Mouse (Mus musculus) effector memory CD4-positive, alpha-beta T cell, adult 5 months (primary cell): Measurements from ENCODE around the gene Six4. TPM values are rescaled to one million over a fixed set of nuclear protein-coding genes. Genes with fewer than 3 reads are reported as not detected.

ENCODE experiments used
- polyA plus RNA-seq: library from polyadenylated mRNA; unstranded; fragments of 100-300 nt; shearing (Covaris generic); gene quantifications from one replicate; pipeline ENCODE4 v1.2.1, GENCODE M21; 2017

Gene Six4
- 0.09 TPM for polyA plus RNA-seq

GRCm38 (mm10) chr12:73113196-73113595 lies at the start of gene Six4:
Gene Six4 (minus strand): TSS chr12:73113456.

GRCm38 (mm10) chr12:73123093-73124041 lies 10.1 kb upstream of the Six4 start, which contains the start of gene Mnat1:
Gene Mnat1 (plus strand): TSS chr12:73123717.

GRCm38 (mm10) chr12:73053668-73054241 lies 59.5 kb downstream of the Six4 start, which contains the start of gene Six1:
Gene Six1 (minus strand): TSS chr12:73053887.

Other genes starting within 250 kb of the Six4 start
- not detected for gene Six6, start 173.6 kb downstream of the Six4 start, polyA plus RNA-seq
- gene 4930447C04Rik, start 172.7 kb downstream of the Six4 start, polyA plus RNA-seq = not detected
- gene Six1, start 59.6 kb downstream of the Six4 start, polyA plus RNA-seq = not detected
- 19.7 TPM for gene Mnat1, start 10.3 kb upstream of the Six4 start, polyA plus RNA-seq
- 8.1 TPM for gene Trmt5, start 173.3 kb upstream of the Six4 start, polyA plus RNA-seq
- 3.5 TPM for gene Slc38a6, start 173.3 kb upstream of the Six4 start, polyA plus RNA-seq